Mouse (Mus musculus): ENCODE measurements around the gene Sstr1. TPM values are rescaled to one million over a fixed set of nuclear protein-coding genes. Genes with fewer than 3 reads are reported as not detected.

Sstr1 gene
- under 1 TPM in 3 of 4 experiments, not detected in 1; 0.12 to 0.27 (median 0.13) TPM for total RNA-seq (2022)

GRCm38 (mm10) chr12:58211163-58212071, at the start of gene Sstr1:
Sstr1 (plus strand) TSS chr12:58211772.
- no peak for DNase-seq (ENCODE audit: low spot score in 2 of 2)

- no peak for DNase-seq (ENCODE audit: low spot score in 2 of 2)
These were observed 12.8 kb upstream of the Sstr1 start for GRCm38 (mm10) chr12:58198810-58199209.

DNA sequence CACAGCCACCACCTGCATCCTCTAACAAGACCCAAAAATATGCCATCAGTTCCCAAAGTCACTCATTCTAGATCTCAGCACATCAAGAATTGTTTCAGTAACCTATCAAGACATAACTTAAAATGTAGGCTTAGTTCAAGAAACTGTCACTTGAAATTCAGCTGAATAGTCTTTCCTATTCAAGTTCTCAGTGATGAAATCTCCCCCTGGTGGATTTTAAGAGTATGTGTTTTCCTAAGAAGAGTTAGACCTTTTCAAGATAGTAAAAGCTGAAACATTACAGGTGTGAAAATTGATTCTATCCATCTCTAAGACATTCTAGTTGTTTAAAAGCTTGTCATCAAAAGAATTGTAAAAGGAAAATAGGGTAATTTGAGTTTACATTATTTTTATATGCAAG, 10.4 kb upstream of the Sstr1 start:
- no peak for DNase-seq (ENCODE audit: low spot score in 2 of 2)

- DNase-seq (ENCODE audit: low spot score in 2 of 2), result no peak
These were observed 3.6 kb upstream of the Sstr1 start for GRCm38 (mm10) chr12:58207956-58208355.

- no peak for DNase-seq (ENCODE audit: low spot score in 2 of 2)
These were observed 820 bp downstream of the Sstr1 start for GRCm38 (mm10) chr12:58212261-58212923.

DNA sequence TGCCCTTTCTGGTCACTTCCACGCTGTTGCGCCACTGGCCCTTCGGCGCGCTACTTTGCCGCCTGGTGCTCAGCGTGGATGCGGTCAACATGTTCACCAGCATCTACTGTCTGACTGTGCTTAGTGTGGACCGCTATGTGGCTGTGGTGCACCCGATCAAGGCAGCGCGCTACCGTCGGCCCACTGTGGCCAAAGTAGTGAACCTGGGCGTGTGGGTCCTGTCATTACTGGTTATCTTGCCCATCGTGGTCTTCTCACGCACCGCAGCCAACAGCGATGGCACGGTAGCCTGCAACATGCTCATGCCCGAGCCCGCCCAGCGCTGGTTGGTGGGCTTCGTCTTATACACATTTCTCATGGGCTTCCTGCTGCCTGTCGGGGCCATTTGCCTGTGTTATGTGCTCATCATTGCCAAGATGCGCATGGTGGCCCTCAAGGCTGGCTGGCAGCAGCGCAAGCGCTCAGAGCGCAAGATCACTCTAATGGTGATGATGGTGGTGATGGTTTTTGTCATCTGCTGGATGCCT, 1.4 kb downstream of the Sstr1 start:
- no peak for DNase-seq (ENCODE audit: low spot score in 2 of 2)

DNA sequence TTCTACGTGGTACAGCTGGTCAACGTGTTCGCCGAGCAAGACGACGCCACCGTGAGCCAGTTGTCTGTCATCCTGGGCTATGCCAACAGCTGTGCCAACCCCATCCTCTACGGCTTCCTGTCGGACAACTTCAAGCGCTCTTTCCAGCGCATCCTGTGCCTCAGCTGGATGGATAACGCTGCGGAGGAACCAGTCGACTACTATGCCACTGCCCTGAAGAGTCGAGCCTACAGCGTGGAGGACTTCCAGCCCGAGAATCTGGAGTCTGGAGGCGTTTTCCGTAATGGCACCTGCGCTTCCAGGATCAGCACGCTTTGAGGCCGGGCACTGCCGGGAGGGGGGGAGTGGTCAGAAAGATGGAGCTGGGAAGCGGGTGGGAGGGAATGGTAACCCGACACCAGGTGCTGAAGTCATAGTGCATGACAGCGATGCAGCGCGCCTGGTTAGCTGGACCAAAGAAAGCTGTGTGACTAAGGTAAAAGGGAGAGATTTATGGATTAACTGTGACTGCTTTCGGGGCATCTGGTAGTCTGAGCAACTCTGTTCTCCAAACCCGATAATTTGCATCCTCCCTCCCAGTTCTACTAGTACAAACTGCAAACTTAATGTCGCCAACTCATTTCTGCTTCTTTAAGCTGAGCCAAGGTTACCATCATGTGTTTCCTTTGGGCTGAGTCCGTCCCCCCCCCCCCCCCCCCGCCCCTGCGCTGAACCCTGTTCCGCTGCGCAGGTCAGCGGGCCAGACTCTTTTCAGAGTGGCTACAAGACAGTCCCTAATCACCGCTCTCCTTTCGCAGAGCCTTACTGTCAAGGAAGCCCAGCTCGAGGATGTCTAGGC, 2.1 kb downstream of the Sstr1 start:
- no peak for DNase-seq (ENCODE audit: low spot score in 2 of 2)

DNA sequence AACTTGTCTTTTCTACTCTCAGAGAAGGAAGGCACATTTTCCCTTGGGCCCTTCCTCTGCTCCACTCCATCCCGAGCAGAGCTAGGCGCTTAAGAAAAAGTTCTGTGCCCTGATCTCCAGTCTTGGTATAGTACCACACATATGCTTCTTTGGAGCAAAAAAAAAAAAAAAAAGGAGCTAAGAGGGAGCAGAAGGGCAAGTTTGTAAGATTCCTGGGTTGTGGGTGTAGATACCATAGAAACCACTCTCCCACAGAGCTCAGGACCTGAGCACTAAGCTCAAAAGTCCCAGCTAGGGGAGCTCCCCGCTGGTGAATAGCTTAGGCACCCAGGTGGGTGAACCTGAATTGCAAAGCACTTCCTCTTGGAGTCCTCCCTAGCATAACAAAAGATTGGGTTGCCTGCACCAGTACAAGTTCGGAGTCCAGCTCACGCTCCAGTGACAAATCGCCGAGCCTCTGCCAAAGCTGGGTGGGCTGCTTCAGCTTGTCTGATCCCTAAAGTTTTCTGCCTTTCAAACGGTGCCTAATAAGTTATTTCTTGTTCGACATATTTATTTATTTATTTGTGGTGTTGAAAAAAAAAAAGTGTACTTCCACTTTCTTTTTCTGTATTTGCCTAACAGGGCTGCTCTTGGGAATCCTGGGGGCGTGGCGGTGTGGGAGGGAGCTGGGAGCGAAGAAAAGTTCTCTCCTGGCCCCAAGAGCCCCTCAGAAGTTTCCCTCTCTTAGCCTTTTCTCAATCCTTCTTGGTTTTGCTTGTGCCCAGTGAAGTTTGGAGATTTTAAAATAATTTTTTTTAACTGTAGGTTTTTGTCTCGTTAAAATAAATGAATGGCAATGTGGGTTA, 2.9 kb downstream of the Sstr1 start:
- no peak for DNase-seq (ENCODE audit: low spot score in 2 of 2)

- no peak for DNase-seq (ENCODE audit: low spot score in 2 of 2)
These were observed 4.6 kb downstream of the Sstr1 start for GRCm38 (mm10) chr12:58216218-58216617.

DNA sequence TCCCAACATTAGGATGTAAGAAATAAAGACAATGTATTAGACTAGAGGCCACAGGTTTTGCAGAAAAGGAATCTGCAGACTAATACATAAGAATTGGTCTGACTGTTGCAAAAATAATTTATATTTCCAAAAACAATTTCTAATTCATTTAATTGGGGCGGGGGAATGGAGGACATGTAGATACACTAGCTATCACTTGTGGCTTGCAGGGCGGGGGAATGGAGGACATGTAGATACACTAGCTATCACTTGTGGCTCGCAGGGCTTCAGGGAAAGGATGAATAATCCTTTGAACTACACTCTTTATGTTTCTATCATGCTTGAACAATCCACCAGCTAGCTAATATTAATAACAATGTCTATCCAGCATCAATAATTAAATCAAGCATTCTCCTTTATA, 7.5 kb downstream of the Sstr1 start:
- no peak for DNase-seq (ENCODE audit: low spot score in 2 of 2)

DNA sequence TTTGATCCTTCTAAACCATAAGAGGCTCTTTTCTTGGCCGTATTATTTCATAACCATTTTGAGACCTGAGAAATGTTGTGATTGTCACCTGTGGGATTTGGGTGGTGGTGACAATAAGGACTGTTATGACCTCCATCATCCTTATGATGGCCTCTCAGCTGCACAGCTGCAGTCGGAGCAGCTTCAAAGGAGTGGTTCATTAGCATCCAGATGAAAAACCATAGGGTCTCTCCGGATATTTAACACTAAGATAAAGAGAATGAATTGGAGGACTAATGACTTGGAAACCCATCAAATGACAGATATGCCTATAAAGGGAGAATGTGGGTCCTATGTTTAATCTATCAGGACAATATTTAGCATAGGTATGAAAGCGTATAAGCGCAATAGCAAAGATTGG, 14.1 kb downstream of the Sstr1 start:
- DNase-seq (ENCODE audit: low spot score in 2 of 2), result no peak

DNA sequence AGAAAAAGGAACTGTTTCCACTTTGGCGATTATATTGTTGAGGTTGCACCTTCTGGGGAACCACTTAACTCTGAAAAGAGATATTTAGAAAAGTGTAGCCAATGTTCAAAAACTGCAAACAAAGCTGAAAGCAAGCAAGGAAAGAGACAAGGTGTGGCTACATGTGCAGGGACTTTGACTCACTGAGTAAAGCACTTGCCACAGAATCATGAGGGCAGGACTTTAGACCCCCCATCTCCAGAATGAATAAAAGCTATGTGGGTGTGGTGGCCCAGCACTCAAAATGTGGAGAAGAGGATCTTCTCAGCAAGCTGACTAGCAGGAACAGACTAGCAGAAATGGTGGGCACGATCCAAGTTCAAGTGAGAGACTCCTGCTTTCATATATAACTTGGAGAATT, 20.9 kb downstream of the Sstr1 start:
- DNase-seq (ENCODE audit: low spot score in 2 of 2), result no peak

- no peak for DNase-seq (ENCODE audit: low spot score in 2 of 2)
These were observed 40.3 kb downstream of the Sstr1 start for GRCm38 (mm10) chr12:58251901-58252300.

Other genes with a start within 250 kb of the Sstr1 start
- gene Clec14a, start 57.5 kb downstream of the Sstr1 start, total RNA-seq (2022), result 1 to 10 TPM; 3.4 to 4.5 (median 4.0) TPM

Measured in gastrocnemius, adult 8-10 months (tissue).